Mouse (Mus musculus) midbrain, postnatal 0 days (tissue): ENCODE measurements at regions not wholly inside any gene's neighbourhood (a gene's known extent, or its start where the extent isn't known, plus 50 kb on each side); places are given as distances from the start of the nearest gene placed in this dataset.

ENCODE experiments used
- ATAC-seq: fragments of 200-750 bp; cut with Nextera tagmentation; 2 replicates; pipeline ENCODE4 v1.8.0; 2017; ENCODE audit warnings: moderate number of reproducible peaks, mild to moderate bottlenecking, moderate TSS enrichment, moderate library complexity; ENCODE audit not compliant: low FRiP score
- DNase-seq: peaks from one replicate; pipeline ENCODE4 v3.0.0-alpha.2; 2015; ENCODE audit warnings: low spot score
- H3K27ac ChIP-seq: fragments of 300-500 bp; sonication (generic); 2 replicates; pipeline ENCODE4 v1.5.1; 2014; ENCODE audit warnings: low read depth, mild to moderate bottlenecking, low read length, mixed read lengths
- H3K27me3 ChIP-seq: fragments of 300-500 bp; sonication (generic); 2 replicates; pipeline ENCODE4 v1.6.1; 2014; ENCODE audit warnings: low read length, control low read depth, mixed read lengths; ENCODE audit not compliant: insufficient read depth
- H3K36me3 ChIP-seq: fragments of 300-500 bp; sonication (generic); 2 replicates; pipeline ENCODE4 v1.6.1; 2014; ENCODE audit warnings: low read length, control low read depth, mixed read lengths; ENCODE audit not compliant: insufficient read depth
- H3K4me1 ChIP-seq: fragments of 300-500 bp; sonication (generic); 2 replicates; pipeline ENCODE4 v1.6.1; 2014; ENCODE audit warnings: mild to moderate bottlenecking, control low read depth, antibody characterized with exemption, low read length, mixed read lengths; ENCODE audit not compliant: insufficient read depth
- H3K4me2 ChIP-seq: fragments of 300-500 bp; sonication (generic); 2 replicates; pipeline ENCODE4 v1.6.1; 2014; ENCODE audit warnings: low read depth, mild to moderate bottlenecking, low read length, mixed read lengths; ENCODE audit not compliant: poor library complexity, severe bottlenecking
- H3K4me3 ChIP-seq: fragments of 300-500 bp; sonication (generic); 2 replicates; pipeline ENCODE4 v1.5.1; 2014; ENCODE audit warnings: low read depth, mild to moderate bottlenecking, low read length, moderate library complexity
- H3K9ac ChIP-seq: fragments of 300-500 bp; sonication (generic); replicated peaks from 2 replicates; pipeline ENCODE4 v1.6.1; 2014; ENCODE audit warnings: mild to moderate bottlenecking, low read length, moderate library complexity, mixed read lengths; ENCODE audit not compliant: poor library complexity, severe bottlenecking
- H3K9me3 ChIP-seq: fragments of 300-500 bp; sonication (generic); 2 replicates; pipeline ENCODE4 v1.6.1; 2016; ENCODE audit warnings: low read length, control low read depth
- CTCF ChIP-seq: IDR thresholded peaks from 2 replicates; pipeline ENCODE4 v1.5.1; 2016; ENCODE audit warnings: antibody characterized with exemption, mild to moderate bottlenecking
- WGBS: fragments of 180-500 bp; shearing (Covaris S2); extraction: QIAGEN DNeasy Blood & Tissue Kit; methylation state at CpG from one replicate; pipeline ENCODE4 v1.1.7; 2014; 5-methylcytosine and 5-hydroxymethylcytosine counted together

DNA sequence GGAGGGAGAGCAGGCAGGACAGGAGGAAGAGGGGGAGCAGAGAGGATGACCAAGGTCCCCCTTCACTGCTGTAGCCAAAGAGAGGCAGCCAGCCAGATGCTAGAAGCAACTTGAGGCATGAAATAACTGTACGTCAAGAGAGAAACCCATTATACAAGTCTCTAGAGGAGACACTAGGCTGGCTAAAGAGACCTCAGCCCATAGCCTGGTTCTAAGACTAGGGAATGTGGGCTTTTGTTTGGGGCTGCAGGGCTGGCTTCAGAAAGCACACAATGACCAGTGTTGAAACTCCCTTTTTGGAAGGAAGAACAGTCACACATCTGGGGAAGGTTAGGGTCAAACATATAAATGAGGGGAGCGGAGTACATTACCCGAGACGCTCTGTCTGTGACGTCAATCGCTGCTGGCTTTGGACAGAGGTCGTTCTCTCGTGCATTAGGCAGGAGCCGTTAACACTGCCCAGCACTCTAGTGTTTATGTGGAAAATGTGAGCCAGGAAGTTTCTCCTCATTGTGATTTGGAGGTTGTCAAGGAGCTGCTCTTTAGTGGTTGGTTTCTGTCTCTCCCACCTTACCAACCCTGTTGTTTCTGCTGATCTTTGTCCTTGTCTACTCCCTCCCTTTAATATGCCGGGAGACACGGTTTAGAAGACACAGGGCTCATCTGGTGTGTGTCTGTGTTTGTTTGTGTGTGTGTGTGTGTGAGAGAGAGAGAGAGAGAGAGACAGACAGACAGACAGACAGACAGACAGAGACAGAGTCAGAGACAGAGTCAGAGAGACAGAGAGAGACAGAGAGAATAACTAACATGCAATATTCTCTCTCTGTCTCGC is 57.5 kb upstream of the Gm45716 start:
- Histone ChIP-seq H3K36me3 (no peaks in the 10 kb centered on the region), H3K9ac (no peak overlapping the region), H3K4me3 (no peak overlapping the region), H3K4me1 (no peaks in the 10 kb centered on the region), H3K27me3 (no peaks in the 10 kb centered on the region), H3K9me3 (no peaks in the 10 kb centered on the region), H3K4me2 (no peak overlapping the region; the same call in 1 of the 2 replicates), H3K27ac (peak overlapping the region; percentile 12; the same call in 1 of the 2 replicates)
- DNase-seq (peak; percentile 32), ATAC-seq (no peak)
- 41% methylated on average over 12 of the region's 12 CpGs for WGBS
- TF ChIP-seq CTCF = no peak

DNA sequence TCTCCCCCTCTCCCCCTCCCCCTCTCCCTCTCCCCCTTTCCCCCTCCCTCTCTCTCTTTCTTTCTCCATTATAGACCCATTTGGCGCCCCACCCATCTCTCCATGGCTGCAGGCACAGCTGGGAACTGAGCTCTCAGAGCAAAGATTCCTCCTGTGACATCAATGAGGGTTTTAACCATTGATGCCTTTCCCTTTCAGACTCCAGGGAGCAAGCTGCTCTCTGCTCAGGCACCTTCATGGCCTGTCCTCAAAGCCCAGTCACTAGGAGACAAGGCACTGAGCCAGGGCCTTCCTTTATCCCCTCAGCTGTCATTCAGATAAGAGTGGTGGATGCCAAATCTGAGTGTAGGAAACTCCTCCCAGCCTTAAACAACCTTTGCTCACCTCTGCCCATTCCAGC is 56.8 kb upstream of the Gm45716 start:
- no peak overlapping the region for H3K4me2 ChIP-seq
- H3K27ac ChIP-seq = no peak overlapping the region
- no peaks in the 10 kb centered on the region for H3K27me3 ChIP-seq
- no peak overlapping the region for H3K4me3 ChIP-seq
- DNase-seq (peak; percentile 79), ATAC-seq (peak; percentile 52; the same call in 1 of the 2 replicates)
- no peak for TF ChIP-seq CTCF
- H3K4me1 ChIP-seq = no peaks in the 10 kb centered on the region
- H3K9ac ChIP-seq = no peak overlapping the region
- no CpG with 5 or more reads among the region's 1 CpGs for WGBS
- no peaks in the 10 kb centered on the region for H3K9me3 ChIP-seq
- no peaks in the 10 kb centered on the region for H3K36me3 ChIP-seq

DNA sequence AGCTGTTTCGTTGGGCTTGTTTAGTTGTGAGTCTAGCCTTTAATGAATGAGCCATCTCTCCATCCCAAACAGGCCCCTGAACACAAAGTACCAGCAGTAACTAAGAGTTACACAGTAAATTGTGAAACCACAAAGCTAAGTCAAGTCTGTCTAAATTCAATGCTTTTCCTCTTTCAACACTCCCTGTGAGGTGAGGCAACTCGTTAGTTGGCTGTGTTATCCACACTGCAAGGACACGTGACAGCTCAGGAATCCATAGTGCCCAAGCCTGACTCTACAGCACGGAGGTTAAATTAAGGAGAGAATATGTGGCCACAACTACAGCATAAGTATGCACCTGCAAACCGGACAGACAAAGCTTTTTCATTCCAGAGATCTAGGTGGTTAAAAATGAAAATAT is 54.9 kb upstream of the Gm45716 start:
- no peak overlapping the region for H3K4me2 ChIP-seq
- no peaks in the 10 kb centered on the region for H3K4me1 ChIP-seq
- 89% methylated on average over 5 of the region's 5 CpGs for WGBS
- no peak overlapping the region for H3K4me3 ChIP-seq
- DNase-seq = no peak
- H3K9me3 ChIP-seq = no peaks in the 10 kb centered on the region
- no peaks in the 10 kb centered on the region for H3K36me3 ChIP-seq
- no peak for ATAC-seq
- H3K27ac ChIP-seq = no peak overlapping the region
- TF ChIP-seq CTCF = no peak
- no peaks in the 10 kb centered on the region for H3K27me3 ChIP-seq
- no peak overlapping the region for H3K9ac ChIP-seq

DNA sequence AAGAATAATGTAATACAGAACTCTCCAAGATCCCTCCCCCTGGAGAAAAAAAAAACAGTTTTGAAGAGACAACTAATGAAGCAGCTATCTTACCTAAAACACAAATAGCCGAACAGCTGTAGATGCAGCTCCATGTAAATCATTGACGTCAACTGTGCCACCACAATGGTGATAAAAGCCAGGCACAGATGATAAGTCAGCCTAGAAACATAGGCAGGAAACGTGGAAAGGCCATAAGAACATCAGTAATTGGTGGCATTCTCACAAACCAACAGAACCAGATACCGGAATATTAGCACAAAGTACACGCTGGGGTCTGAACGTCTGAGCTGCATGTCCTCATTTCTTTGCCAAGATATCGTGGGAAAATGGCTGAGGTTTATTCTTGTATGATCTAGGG is 51.2 kb upstream of the Gm45716 start:
- 91% methylated on average over 7 of the region's 7 CpGs for WGBS

More for the DNA sequence above, 51.2 kb upstream of the Gm45716 start:
- Histone ChIP-seq H3K4me3 (no peak overlapping the region), H3K27ac (no peak overlapping the region), H3K36me3 (no peaks in the 10 kb centered on the region), H3K9ac (no peak overlapping the region), H3K4me1 (no peaks in the 10 kb centered on the region), H3K9me3 (no peaks in the 10 kb centered on the region), H3K4me2 (no peak overlapping the region), H3K27me3 (no peaks in the 10 kb centered on the region)
- ATAC-seq (no peak), DNase-seq (no peak)
- no peak for TF ChIP-seq CTCF
